Mouse (Mus musculus): ENCODE data around the gene Akap12. TPM values are rescaled to one million over a fixed set of nuclear protein-coding genes. Genes with fewer than 3 reads are reported as not detected.

Gene Akap12
- total and polyA plus RNA-seq, 2 experiments from 2014 or later = 32.9 to 35.9 TPM

DNA sequence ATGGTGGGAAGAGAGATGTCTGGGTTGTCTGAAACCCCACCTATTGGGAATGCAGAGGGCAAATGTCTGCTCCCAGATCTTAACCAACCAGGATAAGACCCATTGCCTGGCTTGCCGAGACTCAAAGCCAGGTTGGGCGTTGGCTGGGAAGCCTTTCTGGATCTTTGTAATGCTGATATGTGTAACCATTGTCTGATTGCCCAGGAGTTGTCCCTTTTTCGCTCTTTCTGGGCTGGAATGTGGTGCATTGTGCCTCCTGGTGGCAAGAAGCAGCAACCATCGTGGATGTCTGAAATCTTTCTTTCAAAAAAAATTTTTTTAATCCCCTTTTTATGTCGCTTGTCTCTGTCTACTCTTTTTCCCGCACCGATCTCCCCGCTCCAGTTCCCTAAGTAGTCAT lies 67.1 kb downstream of the Akap12 start:
- H3K9me3 ChIP-seq (ENCODE audit: low read length) = no peaks in the 10 kb centered on the region
- no peaks in the 10 kb centered on the region for H3K36me3 ChIP-seq (ENCODE audit: insufficient read depth, low read length)
- peak; percentile 90 for TF ChIP-seq CTCF (IDR thresholded peaks at IDR 0.05; ENCODE audit: low read depth)
- peak overlapping the region; percentile 73 for H3K4me2 ChIP-seq (ENCODE audit: low read depth, low read length)
- peak; percentile 67 for ATAC-seq
- 16% methylated on average over 8 of the region's 8 CpGs for WGBS
- H3K4me1 ChIP-seq (ENCODE audit: insufficient read depth, low read length) = 0 out of 2 replicates have a peak, but pooled peaks cover 10% of the 10 kb centered on the region
- no peak overlapping the region for H3K4me3 ChIP-seq (ENCODE audit: low read length)
- peak; percentile 79 for DNase-seq (ENCODE audit: low spot score)
- H3K27ac ChIP-seq = no peak overlapping the region
- no peak overlapping the region for H3K9ac ChIP-seq (replicated peaks; ENCODE audit: low read length)
- H3K27me3 ChIP-seq (ENCODE audit: insufficient read depth, low read length) = no peaks in the 10 kb centered on the region

DNA sequence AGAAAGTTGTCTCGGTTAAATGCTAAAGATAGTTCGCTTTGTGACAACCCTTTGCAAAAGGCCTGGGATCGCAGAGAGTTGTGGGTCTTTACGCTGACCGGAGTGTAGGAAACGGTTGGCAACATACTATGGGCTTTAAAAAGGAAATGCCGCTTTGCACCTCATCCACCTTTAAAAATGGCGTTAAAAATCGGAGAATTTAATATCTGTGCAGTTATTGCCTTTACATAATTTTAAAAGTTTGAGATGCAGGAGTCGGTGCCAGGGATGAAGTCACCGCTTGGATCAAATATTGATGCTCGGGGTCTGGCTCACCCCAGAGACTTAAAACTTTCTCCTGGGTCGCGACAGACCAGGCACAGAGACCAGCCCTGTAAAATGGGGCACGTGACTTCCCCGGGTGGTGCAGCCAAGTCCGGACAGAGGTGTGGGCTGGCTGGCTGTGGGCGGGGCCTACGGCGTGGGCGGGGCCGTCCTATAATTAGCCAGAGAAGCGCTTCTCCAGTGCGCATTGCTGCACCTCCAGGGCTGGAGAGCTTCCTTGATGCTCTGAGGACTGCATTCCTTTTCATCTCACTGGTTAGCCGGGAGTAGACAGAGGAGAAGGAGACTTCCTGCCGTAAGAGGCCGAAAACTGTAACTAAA lies 68.0 kb downstream of the Akap12 start:
- peak; percentile 76; the same call in 1 of the 2 replicates for ATAC-seq
- H3K4me3 ChIP-seq (ENCODE audit: low read length) = peak overlapping the region; percentile 32
- H3K36me3 ChIP-seq (ENCODE audit: insufficient read depth, low read length) = no peaks in the 10 kb centered on the region
- H3K27ac ChIP-seq = no peak overlapping the region
- no peak for TF ChIP-seq CTCF (IDR thresholded peaks at IDR 0.05; ENCODE audit: low read depth)
- peak overlapping the region; percentile 73 for H3K4me2 ChIP-seq (ENCODE audit: low read depth, low read length)
- H3K27me3 ChIP-seq (ENCODE audit: insufficient read depth, low read length) = no peaks in the 10 kb centered on the region
- 0 out of 2 replicates have a peak overlapping the region, but pooled peaks have one; percentile 21 for H3K9ac ChIP-seq (replicated peaks; ENCODE audit: low read length)
- no peaks in the 10 kb centered on the region for H3K9me3 ChIP-seq (ENCODE audit: low read length)
- 12% methylated on average over 27 of the region's 27 CpGs for WGBS
- H3K4me1 ChIP-seq (ENCODE audit: insufficient read depth, low read length) = 0 out of 2 replicates have a peak, but pooled peaks cover 10% of the 10 kb centered on the region
- DNase-seq (ENCODE audit: low spot score) = peak; percentile 58

DNA sequence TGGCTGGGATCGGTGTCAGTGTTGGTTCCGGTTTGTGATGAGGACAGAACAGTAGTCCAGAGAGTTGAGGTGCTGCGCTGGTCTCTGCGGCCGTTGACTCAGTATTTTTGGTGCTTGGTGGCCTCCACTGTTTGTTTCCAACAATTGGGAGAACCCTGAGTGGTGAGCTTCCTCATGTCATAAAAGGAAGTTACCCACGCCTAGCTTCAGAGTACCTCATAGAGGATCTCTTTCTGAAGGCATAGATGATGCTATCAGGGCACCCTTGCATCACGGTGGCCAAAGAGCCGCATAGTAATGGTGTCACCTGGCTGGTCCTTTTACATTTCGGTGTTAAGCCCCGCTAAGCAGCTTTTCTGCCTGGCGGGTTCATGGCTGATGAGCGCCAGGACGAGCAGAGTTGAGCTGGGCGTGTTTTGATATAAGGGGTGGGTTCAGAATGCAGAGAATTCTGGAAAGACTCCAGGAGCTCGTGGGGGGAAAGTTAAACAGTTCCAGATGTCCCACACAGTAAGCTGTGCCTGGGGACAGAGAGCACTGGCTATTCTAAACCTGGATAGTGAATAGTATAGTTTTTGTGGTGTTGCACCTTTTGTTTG lies 72.8 kb downstream of the Akap12 start:
- no peak for TF ChIP-seq CTCF (IDR thresholded peaks at IDR 0.05; ENCODE audit: low read depth)
- no peak overlapping the region for H3K4me2 ChIP-seq (ENCODE audit: low read depth, low read length)
- no peaks in the 10 kb centered on the region for H3K36me3 ChIP-seq (ENCODE audit: insufficient read depth, low read length)
- H3K4me1 ChIP-seq (ENCODE audit: insufficient read depth, low read length) = 0 out of 2 replicates have a peak, but pooled peaks cover 6% of the 10 kb centered on the region
- no peak overlapping the region for H3K27ac ChIP-seq
- peak; percentile 69 for DNase-seq (ENCODE audit: low spot score)
- H3K27me3 ChIP-seq (ENCODE audit: insufficient read depth, low read length) = no peaks in the 10 kb centered on the region
- 60% methylated on average over 15 of the region's 15 CpGs for WGBS
- no peak overlapping the region for H3K9ac ChIP-seq (replicated peaks; ENCODE audit: low read length)
- H3K9me3 ChIP-seq (ENCODE audit: low read length) = no peaks in the 10 kb centered on the region
- no peak for ATAC-seq
- H3K4me3 ChIP-seq (ENCODE audit: low read length) = no peak overlapping the region

DNA sequence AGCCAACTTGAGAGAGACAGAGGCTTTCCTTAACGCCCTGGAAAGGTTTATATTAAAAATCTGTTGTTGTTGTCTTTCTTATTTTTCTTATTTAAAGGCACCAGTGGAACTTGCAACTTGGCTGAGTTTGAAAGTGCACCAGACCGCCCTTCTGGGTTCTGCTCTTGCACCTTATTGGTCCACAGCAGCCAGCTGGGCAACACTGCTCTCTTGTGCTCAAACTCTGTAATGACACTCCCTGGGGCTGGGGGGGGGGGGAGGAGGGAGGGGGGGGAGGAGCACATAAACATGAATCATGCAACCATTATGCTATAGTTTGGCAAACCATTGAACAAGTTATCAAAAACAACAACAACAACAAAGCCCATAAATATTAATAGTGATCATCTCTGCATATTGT lies 75.2 kb downstream of the Akap12 start:
- no peaks in the 10 kb centered on the region for H3K36me3 ChIP-seq (ENCODE audit: insufficient read depth, low read length)
- H3K27me3 ChIP-seq (ENCODE audit: insufficient read depth, low read length) = no peaks in the 10 kb centered on the region
- H3K9me3 ChIP-seq (ENCODE audit: low read length) = no peaks in the 10 kb centered on the region
- WGBS = 18% methylated on average over 2 of the region's 2 CpGs
- no peak overlapping the region for H3K4me2 ChIP-seq (ENCODE audit: low read depth, low read length)
- peak; percentile 65 for TF ChIP-seq CTCF (IDR thresholded peaks at IDR 0.05; ENCODE audit: low read depth)
- no peak overlapping the region for H3K27ac ChIP-seq
- H3K4me1 ChIP-seq (ENCODE audit: insufficient read depth, low read length) = no peaks in the 10 kb centered on the region
- no peak overlapping the region for H3K4me3 ChIP-seq (ENCODE audit: low read length)
- DNase-seq (ENCODE audit: low spot score) (peak; percentile 67), ATAC-seq (peak; percentile 64)
- no peak overlapping the region for H3K9ac ChIP-seq (replicated peaks; ENCODE audit: low read length)

DNA sequence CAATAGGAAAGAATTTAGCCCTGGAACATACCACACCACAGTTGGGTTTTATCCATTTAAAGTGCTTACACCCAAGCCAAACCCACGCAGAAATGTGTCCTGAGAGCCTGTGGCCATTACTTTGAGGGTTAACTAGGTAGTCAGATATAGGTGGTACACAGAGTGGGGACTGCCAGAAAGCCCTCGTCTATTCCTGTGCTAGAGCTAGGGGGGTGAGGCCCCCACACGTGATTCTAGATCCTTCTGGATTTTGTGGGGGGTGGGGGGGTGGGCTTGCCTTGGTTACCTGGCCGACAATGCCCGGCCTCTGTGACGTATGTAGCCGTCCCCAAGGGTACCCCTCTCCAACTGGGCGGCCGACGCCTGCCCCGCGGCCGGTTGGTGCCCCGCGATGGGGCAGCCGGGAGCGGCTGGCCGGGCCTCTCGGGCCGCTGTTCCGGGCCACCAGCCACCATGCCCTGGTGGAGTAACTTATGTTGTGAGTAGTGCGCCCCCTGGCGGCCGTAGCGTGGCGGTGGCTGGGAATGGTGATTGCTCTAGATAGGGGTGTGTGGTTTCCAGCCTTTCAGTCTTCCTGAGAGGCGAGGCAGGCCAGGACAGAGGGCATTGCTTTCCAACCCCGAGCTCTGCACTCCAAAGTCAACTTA lies 80.4 kb downstream of the Akap12 start:
- ATAC-seq (peak; percentile 95), DNase-seq (ENCODE audit: low spot score) (peak; percentile 90)
- peak; percentile 81 for TF ChIP-seq CTCF (IDR thresholded peaks at IDR 0.05; ENCODE audit: low read depth)
- Histone ChIP-seq H3K27ac (no peak overlapping the region), H3K4me1 (ENCODE audit: insufficient read depth, low read length) (no peaks in the 10 kb centered on the region), H3K4me3 (ENCODE audit: low read length) (peak overlapping the region; percentile 28), H3K9ac (replicated peaks; ENCODE audit: low read length) (no peak overlapping the region), H3K9me3 (ENCODE audit: low read length) (no peaks in the 10 kb centered on the region), H3K4me2 (ENCODE audit: low read depth, low read length) (peak overlapping the region; percentile 51), H3K36me3 (ENCODE audit: insufficient read depth, low read length) (no peaks in the 10 kb centered on the region), H3K27me3 (ENCODE audit: insufficient read depth, low read length) (no peaks in the 10 kb centered on the region)
- WGBS = 8% methylated on average over 26 of the region's 28 CpGs

DNA sequence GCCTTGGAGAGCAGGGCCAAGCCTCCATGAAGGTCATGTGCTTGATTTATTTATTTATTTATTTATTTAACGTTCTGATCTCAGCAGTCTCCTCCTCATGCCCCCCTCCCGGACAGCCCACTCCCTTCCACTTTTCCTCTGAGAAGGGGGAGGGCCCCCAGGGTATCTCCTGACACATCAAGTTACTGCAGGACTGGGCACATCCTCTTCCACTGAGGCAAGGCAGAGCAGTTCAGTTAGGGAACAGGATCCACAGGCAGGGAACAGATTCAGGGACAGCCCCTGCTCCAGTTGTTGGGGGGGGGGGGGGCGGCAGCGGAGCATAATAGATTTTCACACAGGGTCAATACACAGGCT lies 80.9 kb downstream of the Akap12 start:
- H3K9ac ChIP-seq (replicated peaks; ENCODE audit: low read length) = no peak overlapping the region
- no peaks in the 10 kb centered on the region for H3K9me3 ChIP-seq (ENCODE audit: low read length)
- H3K4me3 ChIP-seq (ENCODE audit: low read length) = no peak overlapping the region
- ATAC-seq = peak; percentile 50
- DNase-seq (ENCODE audit: low spot score) = no peak
- H3K4me1 ChIP-seq (ENCODE audit: insufficient read depth, low read length) = no peaks in the 10 kb centered on the region
- no peaks in the 10 kb centered on the region for H3K27me3 ChIP-seq (ENCODE audit: insufficient read depth, low read length)
- H3K27ac ChIP-seq = no peak overlapping the region
- H3K4me2 ChIP-seq (ENCODE audit: low read depth, low read length) = peak overlapping the region; percentile 51
- no peak for TF ChIP-seq CTCF (IDR thresholded peaks at IDR 0.05; ENCODE audit: low read depth)
- WGBS = 69% methylated on average over 4 of the region's 4 CpGs
- no peaks in the 10 kb centered on the region for H3K36me3 ChIP-seq (ENCODE audit: insufficient read depth, low read length)

Measured in hindbrain, postnatal 0 days (tissue).